Mouse (Mus musculus) cortical plate, adult 2 months (tissue): Measurements from ENCODE around the gene Il11ra1. TPM values are rescaled to one million over a fixed set of nuclear protein-coding genes. Genes with fewer than 3 reads are reported as not detected.
"Not testable (repeated sequence)": the region's sequence is repeated elsewhere in the genome, so short reads cannot be mapped to it uniquely, and the experiment has no call there.

Experiments used
- H3K27ac ChIP-seq: fragments of 200-500 bp; 2 replicates; pipeline ENCODE4 v1.5.1; 2012; ENCODE audit warnings: low read length, control low read depth, inconsistent platforms; ENCODE audit not compliant: insufficient read depth
- H3K4me1 ChIP-seq: fragments of 200-500 bp; 2 replicates; pipeline ENCODE4 v1.6.1; 2011; ENCODE audit warnings: low read length; ENCODE audit not compliant: control insufficient read depth, insufficient read depth
- H3K4me3 ChIP-seq: fragments of 200-500 bp; 2 replicates; pipeline ENCODE4 v1.5.1; 2011; ENCODE audit warnings: mild to moderate bottlenecking, low read length, control low read depth; ENCODE audit not compliant: insufficient read depth
- CTCF ChIP-seq: fragments of 200-500 bp; IDR thresholded peaks from 2 replicates; pipeline ENCODE4 v1.5.1; 2011; ENCODE audit warnings: mild to moderate bottlenecking, control low read depth, low read length; ENCODE audit not compliant: insufficient read depth; ENCODE audit errors: extremely low read depth
- POLR2A ChIP-seq: fragments of 200-500 bp; IDR thresholded peaks from 2 replicates; pipeline ENCODE4 v1.6.1; 2011; ENCODE audit warnings: mild to moderate bottlenecking, low read length, control low read depth; ENCODE audit not compliant: insufficient read depth; ENCODE audit errors: extremely low read depth
- polyA plus RNA-seq: library from polyadenylated mRNA; depleted of rRNA; stranded (reverse); fragments of >200 nt; gene quantifications from 2 replicates; pipeline ENCODE4 v1.2.3, GENCODE M21; 2012; rRNA removed

Il11ra1 gene
- 50.6 and 51.6 TPM in 2 replicates for polyA plus RNA-seq

- not testable (repeated sequence) for H3K27ac ChIP-seq, H3K4me3 ChIP-seq, H3K4me1 ChIP-seq
Measured at GRCm38 (mm10) chr4:41699783-41700182, at the start of gene Il11ra1. Gene Il11ra1 (plus strand): TSS chr4:41699989.

- Histone ChIP-seq H3K4me1 (no peaks in the 10 kb centered on the region), H3K27ac (no peak overlapping the region), H3K4me3 (no peak overlapping the region)
- TF ChIP-seq POLR2A, result no peak
- peak; percentile 60 for TF ChIP-seq CTCF
Measured at GRCm38 (mm10) chr4:41653296-41653695, 46.5 kb upstream of the Il11ra1 start.

- Histone ChIP-seq H3K4me1 (no peaks in the 10 kb centered on the region), H3K27ac (no peak overlapping the region), H3K4me3 (no peak overlapping the region)
- TF ChIP-seq POLR2A, result no peak
- no peak for TF ChIP-seq CTCF
Measured at GRCm38 (mm10) chr4:41653730-41654129, 46.1 kb upstream of the Il11ra1 start.

GRCm38 (mm10) chr4:41654217-41654616 is 45.6 kb upstream of the Il11ra1 start:
- Histone ChIP-seq H3K4me1 (no peaks in the 10 kb centered on the region), H3K4me3 (no peak overlapping the region), H3K27ac (no peak overlapping the region)
- TF ChIP-seq CTCF (peak; percentile 48), POLR2A (no peak)

GRCm38 (mm10) chr4:41655525-41655924 is 44.3 kb upstream of the Il11ra1 start:
- TF ChIP-seq CTCF, result no peak
- TF ChIP-seq POLR2A, result no peak
- no peak overlapping the region for H3K27ac ChIP-seq
- H3K4me1 ChIP-seq, result no peaks in the 10 kb centered on the region
- no peak overlapping the region for H3K4me3 ChIP-seq

- Histone ChIP-seq H3K27ac (no peak overlapping the region), H3K4me3 (no peak overlapping the region), H3K4me1 (no peaks in the 10 kb centered on the region)
- TF ChIP-seq POLR2A (no peak), CTCF (no peak)
Measured at GRCm38 (mm10) chr4:41658566-41659384, 41.0 kb upstream of the Il11ra1 start.

GRCm38 (mm10) chr4:41659556-41659955 is 40.2 kb upstream of the Il11ra1 start:
- no peak overlapping the region for H3K4me3 ChIP-seq
- no peaks in the 10 kb centered on the region for H3K4me1 ChIP-seq
- no peak overlapping the region for H3K27ac ChIP-seq
- TF ChIP-seq POLR2A, result no peak
- no peak for TF ChIP-seq CTCF

- Histone ChIP-seq H3K4me1 (no peaks in the 10 kb centered on the region), H3K4me3 (no peak overlapping the region), H3K27ac (no peak overlapping the region)
- TF ChIP-seq POLR2A (no peak), CTCF (no peak)
Measured at GRCm38 (mm10) chr4:41660851-41661430, 38.8 kb upstream of the Il11ra1 start.

GRCm38 (mm10) chr4:41662723-41663122 is 37.1 kb upstream of the Il11ra1 start:
- no peaks in the 10 kb centered on the region for H3K4me1 ChIP-seq
- TF ChIP-seq CTCF (no peak), POLR2A (no peak)
- H3K4me3 ChIP-seq, result no peak overlapping the region
- H3K27ac ChIP-seq, result no peak overlapping the region

GRCm38 (mm10) chr4:41663614-41664013 is 36.2 kb upstream of the Il11ra1 start:
- no peak overlapping the region for H3K27ac ChIP-seq
- no peak overlapping the region for H3K4me3 ChIP-seq
- H3K4me1 ChIP-seq, result no peaks in the 10 kb centered on the region
- TF ChIP-seq POLR2A (no peak), CTCF (no peak)
